Mouse (Mus musculus): ENCODE data around the gene Lrg1. TPM values are rescaled to one million over a fixed set of nuclear protein-coding genes. Genes with fewer than 3 reads are reported as not detected.

The Lrg1 gene
- polyA plus RNA-seq, 1 experiment from 2014 or later = 0.25 TPM

DNA sequence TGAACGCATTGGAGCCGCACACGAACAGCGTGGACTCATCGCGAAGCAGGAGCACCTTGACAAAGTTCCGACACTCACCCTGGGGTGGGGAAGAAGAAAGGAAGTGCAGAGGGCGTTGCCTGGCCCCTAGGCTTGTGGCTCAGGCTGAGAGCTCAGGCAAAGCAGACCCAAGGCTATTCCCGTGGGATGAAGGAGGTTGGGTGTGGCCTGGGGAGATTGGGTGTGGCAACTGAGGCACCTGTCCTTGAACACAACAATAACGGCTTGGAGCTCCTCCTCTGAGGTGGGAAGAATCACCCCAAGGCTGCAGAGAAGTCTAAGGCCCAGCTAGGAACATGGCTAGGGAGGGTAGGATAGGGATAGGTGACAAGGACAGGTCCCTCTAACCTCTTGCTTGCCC is 9.3 kb upstream of the Lrg1 start:
- H3K27me3 ChIP-seq (ENCODE audit: control insufficient read depth, insufficient read depth, low read depth, low read length) = no peaks in the 10 kb centered on the region; the same call in 1 of the 2 replicates
- peaks cover 7% of the 10 kb centered on the region for H3K4me1 ChIP-seq (ENCODE audit: control insufficient read depth, insufficient read depth, low read length)
- no peak overlapping the region for H3K4me3 ChIP-seq (ENCODE audit: low read depth, low read length)
- no peak overlapping the region for H3K4me2 ChIP-seq (ENCODE audit: low read length)
- no peaks in the 10 kb centered on the region for H3K9me3 ChIP-seq (replicated peaks; ENCODE audit: control insufficient read depth, low read length, poor library complexity, severe bottlenecking)
- no peak for ATAC-seq
- H3K36me3 ChIP-seq (ENCODE audit: control insufficient read depth, insufficient read depth, low read length) = peaks cover 32% of the 10 kb centered on the region
- 89% methylated on average over 10 of the region's 10 CpGs for WGBS
- no peak overlapping the region for H3K9ac ChIP-seq (ENCODE audit: low read depth, low read length)
- H3K27ac ChIP-seq (ENCODE audit: low read length) = no peak overlapping the region

DNA sequence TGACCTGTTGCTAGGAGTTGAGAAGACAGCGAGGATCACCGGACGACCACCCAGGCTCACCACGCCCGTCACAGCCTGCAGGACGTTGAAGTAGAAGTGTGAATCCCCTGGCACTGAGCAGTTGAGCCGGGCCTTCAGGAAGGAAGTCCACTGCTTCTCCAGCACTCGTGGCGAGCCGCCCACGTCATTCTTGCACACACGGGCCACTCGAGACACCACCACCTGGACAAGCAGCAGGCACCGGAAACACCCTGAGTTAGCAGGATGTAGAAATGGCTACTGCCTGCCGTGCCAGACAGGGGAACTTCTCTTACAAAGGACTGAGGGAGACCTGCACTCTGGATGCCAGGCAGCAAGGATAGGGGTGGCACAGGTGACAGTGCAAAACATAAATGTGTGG is 6.4 kb upstream of the Lrg1 start:
- Histone ChIP-seq H3K4me3 (ENCODE audit: low read depth, low read length) (no peak overlapping the region), H3K36me3 (ENCODE audit: control insufficient read depth, insufficient read depth, low read length) (peaks cover 53% of the 10 kb centered on the region), H3K4me1 (ENCODE audit: control insufficient read depth, insufficient read depth, low read length) (no peaks in the 10 kb centered on the region), H3K27ac (ENCODE audit: low read length) (no peak overlapping the region), H3K27me3 (ENCODE audit: control insufficient read depth, insufficient read depth, low read depth, low read length) (peaks cover 10% of the 10 kb centered on the region), H3K9me3 (replicated peaks; ENCODE audit: control insufficient read depth, low read length, poor library complexity, severe bottlenecking) (no peaks in the 10 kb centered on the region), H3K4me2 (ENCODE audit: low read length) (no peak overlapping the region), H3K9ac (ENCODE audit: low read depth, low read length) (no peak overlapping the region)
- WGBS = 82% methylated on average over 15 of the region's 15 CpGs
- no peak for ATAC-seq

GRCm38 (mm10) chr17:56126175-56126574 is 4.4 kb upstream of the Lrg1 start:
- H3K27me3 ChIP-seq (ENCODE audit: control insufficient read depth, insufficient read depth, low read depth, low read length) = peaks cover 24% of the 10 kb centered on the region
- no peaks in the 10 kb centered on the region for H3K4me1 ChIP-seq (ENCODE audit: control insufficient read depth, insufficient read depth, low read length)
- peaks cover 60% of the 10 kb centered on the region for H3K36me3 ChIP-seq (ENCODE audit: control insufficient read depth, insufficient read depth, low read length)
- no peak overlapping the region for H3K4me2 ChIP-seq (ENCODE audit: low read length)
- H3K27ac ChIP-seq (ENCODE audit: low read length) = no peak overlapping the region
- no peak overlapping the region for H3K4me3 ChIP-seq (ENCODE audit: low read depth, low read length)
- no peak for ATAC-seq
- H3K9ac ChIP-seq (ENCODE audit: low read depth, low read length) = no peak overlapping the region
- H3K9me3 ChIP-seq (replicated peaks; ENCODE audit: control insufficient read depth, low read length, poor library complexity, severe bottlenecking) = peaks cover 10% of the 10 kb centered on the region; the same call in 1 of the 2 replicates
- 74% methylated on average over 11 of the region's 11 CpGs for WGBS

GRCm38 (mm10) chr17:56125276-56125630 is 3.5 kb upstream of the Lrg1 start:
- H3K27ac ChIP-seq (ENCODE audit: low read length) = no peak overlapping the region
- H3K4me3 ChIP-seq (ENCODE audit: low read depth, low read length) = no peak overlapping the region
- peaks cover 33% of the 10 kb centered on the region for H3K27me3 ChIP-seq (ENCODE audit: control insufficient read depth, insufficient read depth, low read depth, low read length)
- H3K4me1 ChIP-seq (ENCODE audit: control insufficient read depth, insufficient read depth, low read length) = 0 out of 2 replicates have a peak, but pooled peaks cover 3% of the 10 kb centered on the region
- 77% methylated on average over 4 of the region's 4 CpGs for WGBS
- H3K4me2 ChIP-seq (ENCODE audit: low read length) = no peak overlapping the region
- peaks cover 51% of the 10 kb centered on the region for H3K36me3 ChIP-seq (ENCODE audit: control insufficient read depth, insufficient read depth, low read length)
- peaks cover 10% of the 10 kb centered on the region; the same call in 1 of the 2 replicates for H3K9me3 ChIP-seq (replicated peaks; ENCODE audit: control insufficient read depth, low read length, poor library complexity, severe bottlenecking)
- no peak for ATAC-seq
- no peak overlapping the region for H3K9ac ChIP-seq (ENCODE audit: low read depth, low read length)

- peaks cover 49% of the 10 kb centered on the region for H3K36me3 ChIP-seq (ENCODE audit: control insufficient read depth, insufficient read depth, low read length)
- ATAC-seq = no peak
- H3K27me3 ChIP-seq (ENCODE audit: control insufficient read depth, insufficient read depth, low read depth, low read length) = peaks cover 39% of the 10 kb centered on the region
- 16% methylated on average over 59 of the region's 59 CpGs for WGBS
- peaks cover 10% of the 10 kb centered on the region; the same call in 1 of the 2 replicates for H3K9me3 ChIP-seq (replicated peaks; ENCODE audit: control insufficient read depth, low read length, poor library complexity, severe bottlenecking)
- no peak overlapping the region for H3K27ac ChIP-seq (ENCODE audit: low read length)
- H3K4me3 ChIP-seq (ENCODE audit: low read depth, low read length) = no peak overlapping the region
- peak overlapping the region; percentile 31; the same call in 1 of the 2 replicates for H3K4me2 ChIP-seq (ENCODE audit: low read length)
- H3K9ac ChIP-seq (ENCODE audit: low read depth, low read length) = no peak overlapping the region
- H3K4me1 ChIP-seq (ENCODE audit: control insufficient read depth, insufficient read depth, low read length) = 0 out of 2 replicates have a peak, but pooled peaks cover 4% of the 10 kb centered on the region
These were observed 2.8 kb upstream of the Lrg1 start for GRCm38 (mm10) chr17:56124377-56125275.

DNA sequence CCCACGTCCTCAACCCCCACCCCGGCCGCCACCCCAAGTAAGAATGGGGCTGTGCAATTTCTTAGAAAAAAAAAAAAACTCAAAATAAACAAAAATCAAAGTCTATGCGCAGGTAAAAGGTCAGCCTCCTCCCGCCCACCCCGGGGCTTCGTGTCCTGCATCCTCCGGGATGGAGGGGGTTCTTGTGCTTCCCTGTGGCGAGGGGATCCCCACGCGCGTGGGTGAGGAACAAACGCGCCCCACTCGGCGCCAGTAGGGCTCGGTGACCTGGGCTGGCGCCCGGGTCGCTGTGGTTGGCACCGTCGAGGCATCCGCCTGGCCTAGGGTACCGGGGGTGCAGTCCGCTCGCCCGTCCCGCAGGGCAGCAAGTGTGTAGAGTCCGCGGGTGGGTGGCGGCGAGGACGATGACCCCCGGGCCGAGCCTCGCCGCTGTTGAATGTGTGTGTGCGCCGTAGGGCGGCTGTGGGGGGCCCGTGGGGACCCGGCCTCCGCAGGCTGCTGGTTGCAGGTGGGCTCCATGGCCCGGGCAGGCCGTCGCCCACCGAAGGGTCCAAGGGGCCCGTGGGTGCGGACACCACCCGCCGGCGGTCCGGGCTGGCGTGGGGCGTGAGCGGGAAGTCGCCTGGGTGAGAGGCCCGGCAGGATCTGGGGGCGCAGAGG is 2.0 kb upstream of the Lrg1 start:
- no peak overlapping the region for H3K9ac ChIP-seq (ENCODE audit: low read depth, low read length)
- H3K27me3 ChIP-seq (ENCODE audit: control insufficient read depth, insufficient read depth, low read depth, low read length) = peaks cover 41% of the 10 kb centered on the region
- H3K9me3 ChIP-seq (replicated peaks; ENCODE audit: control insufficient read depth, low read length, poor library complexity, severe bottlenecking) = peaks cover 10% of the 10 kb centered on the region; the same call in 1 of the 2 replicates
- H3K36me3 ChIP-seq (ENCODE audit: control insufficient read depth, insufficient read depth, low read length) = peaks cover 48% of the 10 kb centered on the region
- H3K27ac ChIP-seq (ENCODE audit: low read length) = no peak overlapping the region
- 53% methylated on average over 57 of the region's 59 CpGs for WGBS
- H3K4me1 ChIP-seq (ENCODE audit: control insufficient read depth, insufficient read depth, low read length) = 0 out of 2 replicates have a peak, but pooled peaks cover 4% of the 10 kb centered on the region
- no peak for ATAC-seq
- H3K4me2 ChIP-seq (ENCODE audit: low read length) = no peak overlapping the region
- H3K4me3 ChIP-seq (ENCODE audit: low read depth, low read length) = no peak overlapping the region

DNA sequence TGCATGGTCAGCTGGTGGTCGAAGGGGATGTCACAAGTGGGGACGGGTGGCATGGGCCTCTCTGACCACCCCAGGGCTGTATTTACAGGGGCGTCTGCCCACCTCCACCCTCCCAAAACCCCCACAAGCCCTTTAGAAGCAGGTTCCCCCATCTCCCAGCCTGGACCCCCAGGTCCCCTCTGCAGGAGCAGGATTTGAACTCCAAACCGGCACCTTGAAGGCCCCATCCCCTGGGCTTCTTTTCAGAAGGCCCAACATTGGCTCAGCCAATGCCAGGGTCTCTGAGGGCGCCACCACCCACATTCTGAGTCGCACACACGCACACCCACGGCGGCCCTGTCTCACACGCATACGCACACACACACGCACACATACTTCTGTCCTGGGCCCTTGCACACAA is 1.4 kb upstream of the Lrg1 start:
- H3K9me3 ChIP-seq (replicated peaks; ENCODE audit: control insufficient read depth, low read length, poor library complexity, severe bottlenecking) = peaks cover 10% of the 10 kb centered on the region; the same call in 1 of the 2 replicates
- 0 out of 2 replicates have a peak, but pooled peaks cover 4% of the 10 kb centered on the region for H3K4me1 ChIP-seq (ENCODE audit: control insufficient read depth, insufficient read depth, low read length)
- H3K4me2 ChIP-seq (ENCODE audit: low read length) = no peak overlapping the region
- no peak overlapping the region for H3K27ac ChIP-seq (ENCODE audit: low read length)
- WGBS = 95% methylated on average over 12 of the region's 12 CpGs
- peaks cover 48% of the 10 kb centered on the region for H3K36me3 ChIP-seq (ENCODE audit: control insufficient read depth, insufficient read depth, low read length)
- no peak; the same call in 1 of the 2 replicates for ATAC-seq
- H3K27me3 ChIP-seq (ENCODE audit: control insufficient read depth, insufficient read depth, low read depth, low read length) = peaks cover 48% of the 10 kb centered on the region
- H3K9ac ChIP-seq (ENCODE audit: low read depth, low read length) = no peak overlapping the region
- H3K4me3 ChIP-seq (ENCODE audit: low read depth, low read length) = no peak overlapping the region

DNA sequence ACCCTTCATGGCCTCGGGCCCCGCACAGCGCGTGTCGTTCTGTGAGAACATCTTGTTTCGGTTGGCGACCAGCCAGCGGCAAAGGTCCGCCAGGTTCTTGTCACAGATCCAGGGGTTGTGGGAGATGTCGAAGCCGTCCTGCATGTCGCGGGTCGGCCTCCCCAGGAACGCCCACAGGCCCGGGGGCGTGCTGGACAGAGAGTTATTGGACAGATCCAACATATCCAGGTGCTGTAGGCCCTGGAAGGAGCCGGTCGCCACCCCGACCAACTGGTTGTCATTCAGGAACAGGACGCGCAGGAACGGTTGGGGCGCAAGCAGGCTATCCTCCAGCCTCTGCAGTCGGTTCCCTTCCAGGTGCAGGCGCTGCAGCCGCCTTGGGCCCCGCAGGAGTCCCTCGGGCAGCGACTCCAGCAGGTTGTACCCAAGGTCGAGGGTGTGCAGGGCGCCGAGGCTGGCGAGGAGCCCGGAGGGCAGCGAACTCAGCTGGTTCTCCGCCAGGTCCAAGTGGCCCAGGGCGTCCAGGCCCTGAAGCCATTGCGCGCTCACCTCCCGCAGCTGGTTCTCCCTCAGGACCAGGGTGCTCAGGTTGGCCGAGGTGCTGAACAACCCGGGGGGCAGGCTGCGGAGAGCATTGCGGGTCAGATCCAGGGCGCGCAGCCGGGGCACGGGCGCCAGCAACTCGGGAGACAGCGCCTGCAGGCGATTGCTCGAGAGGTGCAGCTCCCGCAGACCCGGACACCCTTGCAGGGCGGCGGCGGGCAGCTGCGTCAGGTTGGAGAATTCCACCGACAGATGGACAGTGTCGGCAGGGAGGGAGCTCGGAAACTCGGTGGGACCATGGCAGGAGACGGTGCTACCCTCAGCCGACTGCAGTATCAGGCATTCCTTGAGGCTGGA is 1.6 kb downstream of the Lrg1 start:
- no peak overlapping the region for H3K4me3 ChIP-seq (ENCODE audit: low read depth, low read length)
- peaks cover 25% of the 10 kb centered on the region for H3K36me3 ChIP-seq (ENCODE audit: control insufficient read depth, insufficient read depth, low read length)
- WGBS = 10% methylated on average over 66 of the region's 66 CpGs
- H3K9me3 ChIP-seq (replicated peaks; ENCODE audit: control insufficient read depth, low read length, poor library complexity, severe bottlenecking) = peaks cover 10% of the 10 kb centered on the region; the same call in 1 of the 2 replicates
- 0 out of 2 replicates have a peak, but pooled peaks cover 7% of the 10 kb centered on the region for H3K4me1 ChIP-seq (ENCODE audit: control insufficient read depth, insufficient read depth, low read length)
- H3K9ac ChIP-seq (ENCODE audit: low read depth, low read length) = 0 out of 2 replicates have a peak overlapping the region, but pooled peaks have one; percentile 41
- no peak overlapping the region for H3K27ac ChIP-seq (ENCODE audit: low read length)
- no peak overlapping the region; the same call in 1 of the 2 replicates for H3K4me2 ChIP-seq (ENCODE audit: low read length)
- H3K27me3 ChIP-seq (ENCODE audit: control insufficient read depth, insufficient read depth, low read depth, low read length) = peaks cover 49% of the 10 kb centered on the region
- ATAC-seq = no peak
